Mouse (Mus musculus) gastrocnemius, adult 2 months (tissue): ENCODE measurements at regions not wholly inside any gene's neighbourhood (a gene's known extent, or its start where the extent isn't known, plus 50 kb on each side); places are given as distances from the start of the nearest gene placed in this dataset.

Experiments used
- DNase-seq: peaks from one replicate; pipeline ENCODE4 v3.0.0; 2022
- H3K27ac ChIP-seq: fragments of 200-600 bp; 2 replicates; pipeline ENCODE4 v1.8.1; 2022; ENCODE audit warnings: mild to moderate bottlenecking
- H3K4me3 ChIP-seq: fragments of 200-600 bp; 2 replicates; pipeline ENCODE4 v1.8.1; 2022; ENCODE audit warnings: mild to moderate bottlenecking, moderate library complexity
- CTCF ChIP-seq: fragments of 200-600 bp; IDR thresholded peaks from 2 replicates; pipeline ENCODE4 v1.8.1; 2022; ENCODE audit warnings: antibody characterized with exemption, mild to moderate bottlenecking, moderate library complexity
- intact Hi-C: fragments of 180-260 bp; cut with DNase I; formaldehyde crosslinking; loops from one replicate; pipeline ENCODE4 v1.15.1; 2025

DNA sequence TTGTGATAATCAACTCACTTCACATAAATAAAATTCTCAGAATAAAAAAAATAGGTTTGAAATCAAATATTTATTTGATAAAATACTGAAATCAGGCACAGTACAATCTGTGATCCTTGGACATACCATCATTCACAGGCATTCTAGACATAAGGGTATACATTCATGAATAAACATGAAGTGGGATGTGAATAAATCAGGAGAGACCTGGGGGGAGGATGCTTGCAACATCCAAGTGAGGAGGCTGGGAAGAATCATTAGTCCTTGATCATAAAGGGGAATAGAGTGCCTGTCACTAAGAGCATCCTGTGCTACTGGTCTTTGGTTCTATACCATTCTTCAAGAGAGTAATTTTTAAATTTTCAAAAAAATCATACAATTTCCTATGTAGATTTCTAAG lies 292.2 kb downstream of the Pcdh10 start:
- no peak for TF ChIP-seq CTCF
- no peak overlapping the region for H3K27ac ChIP-seq
- no peak overlapping the region for H3K4me3 ChIP-seq
- intact Hi-C loops = no loop called here
- no peak for DNase-seq

DNA sequence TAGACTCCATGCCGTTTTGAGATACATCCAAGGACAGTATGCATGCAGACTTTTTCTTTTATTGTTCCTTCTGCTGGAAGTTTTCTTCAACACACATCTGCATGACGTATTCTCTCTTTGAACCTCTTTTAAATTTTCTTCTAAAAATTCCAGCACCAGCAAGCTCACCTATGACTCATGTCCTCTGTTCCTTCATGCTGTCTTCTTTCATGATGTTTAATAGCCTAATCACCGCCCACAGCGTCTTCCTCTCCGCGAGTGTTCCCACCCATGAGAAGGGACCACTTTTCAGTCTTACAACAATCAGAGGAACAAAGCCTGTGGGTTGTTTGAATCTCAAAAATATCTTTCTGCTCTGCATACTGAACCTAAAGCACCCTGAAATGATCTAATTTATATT lies 299.5 kb downstream of the Pcdh10 start:
- H3K4me3 ChIP-seq = no peak overlapping the region
- DNase-seq = no peak
- no peak for TF ChIP-seq CTCF
- intact Hi-C loops = no loop called here
- H3K27ac ChIP-seq = no peak overlapping the region

DNA sequence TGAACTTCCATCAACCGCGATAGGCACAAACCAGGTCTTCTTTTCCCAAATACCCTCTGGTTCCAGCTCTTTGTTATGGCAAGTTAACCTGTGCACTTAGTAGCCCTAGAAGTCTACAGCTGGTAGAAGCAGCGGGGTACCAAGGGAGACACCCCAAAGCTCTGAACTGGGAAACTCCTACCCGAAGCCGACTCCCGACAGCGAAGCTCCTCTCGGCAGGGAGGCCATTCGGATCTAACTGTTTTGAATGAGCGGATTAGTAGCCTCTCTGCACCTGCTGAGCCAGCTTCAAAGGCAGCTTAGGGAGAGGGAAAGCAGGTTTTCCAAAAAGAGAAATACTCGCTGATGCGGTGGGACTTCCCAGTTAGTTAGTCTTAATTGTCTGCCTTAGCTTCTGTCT lies 303.2 kb downstream of the Pcdh10 start:
- H3K27ac ChIP-seq = no peak overlapping the region
- no peak overlapping the region for H3K4me3 ChIP-seq
- intact Hi-C loops = no loop called here
- no peak for DNase-seq
- no peak for TF ChIP-seq CTCF

DNA sequence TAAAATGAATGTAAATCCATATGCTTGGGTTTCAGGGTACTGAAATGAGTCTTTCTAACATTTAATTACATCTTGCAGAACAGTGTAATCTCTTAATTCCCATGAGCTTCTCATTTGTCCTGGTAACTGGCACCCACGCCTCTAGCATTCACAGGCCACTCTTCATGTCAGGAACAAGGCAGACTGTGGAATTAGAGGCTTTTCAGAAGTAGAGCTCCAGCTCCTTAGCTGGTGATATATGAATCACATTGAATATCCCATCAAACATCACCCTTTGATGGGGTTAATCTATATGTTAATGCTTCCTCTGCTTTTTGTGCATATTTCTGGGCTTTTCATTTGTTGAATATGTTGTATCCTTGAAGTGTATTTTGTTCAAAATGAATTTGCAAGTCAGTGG lies 329.7 kb downstream of the Pcdh10 start:
- Histone ChIP-seq H3K27ac (no peak overlapping the region), H3K4me3 (no peak overlapping the region)
- no peak for DNase-seq
- intact Hi-C loops = no loop called here
- no peak for TF ChIP-seq CTCF
